Mouse (Mus musculus): Measurements from ENCODE around the gene Ttc16.

DNA sequence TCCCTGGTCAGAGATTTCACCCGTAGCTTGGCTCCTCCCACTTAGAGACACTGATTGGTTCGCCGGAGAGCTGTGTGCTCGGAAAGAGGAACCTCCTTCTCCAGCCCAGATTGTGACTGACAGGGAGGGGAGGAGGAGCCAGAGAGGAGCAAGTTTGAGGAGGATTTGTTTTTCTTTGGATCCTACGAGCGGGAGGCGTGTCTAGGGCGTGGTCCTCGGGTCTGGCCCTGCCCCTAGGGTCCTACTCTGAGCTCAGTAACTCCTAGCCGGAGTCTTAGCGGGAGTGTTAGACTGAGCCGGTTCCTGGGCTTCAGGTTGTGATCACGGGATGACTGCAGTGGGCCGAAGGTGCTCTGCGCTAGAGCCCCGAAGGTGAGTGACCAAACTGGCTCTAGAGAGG lies 48.0 kb downstream of the Ttc16 start:
- no peak for TF ChIP-seq CTCF (IDR thresholded peaks at IDR 0.05; ENCODE audit: borderline replicate concordance, insufficient read depth, low read depth, low read length)
- TF ChIP-seq POLR2A (IDR thresholded peaks at IDR 0.05; ENCODE audit: borderline replicate concordance, insufficient read depth, low read length): 0 out of 2 replicates have a peak, but pooled peaks have one; percentile 3

Data from cerebellum, adult 2 months (tissue).